Mouse (Mus musculus) embryo, embryonic 9.5 days (tissue): Measurements from ENCODE around the gene Gm49510.
"Not testable (repeated sequence)": the region's sequence is repeated elsewhere in the genome, so short reads cannot be mapped to it uniquely, and the experiment has no call there.

Experiments
- DNase-seq: peaks from one replicate; pipeline ENCODE4 v3.0.0-alpha.2; 2017; ENCODE audit errors: extremely low spot score

Gm49510 gene

GRCm38 (mm10) chr15:78877810-78878390 lies 21.6 kb upstream of the Gm49510 start:
- DNase-seq = no peak

- DNase-seq = not testable (repeated sequence)
Observed at GRCm38 (mm10) chr15:78878792-78879516, 20.5 kb upstream of the Gm49510 start.

- no peak for DNase-seq
Observed at GRCm38 (mm10) chr15:78880432-78880831, 19.0 kb upstream of the Gm49510 start.

GRCm38 (mm10) chr15:78881828-78882227 lies 17.6 kb upstream of the Gm49510 start:
- no peak for DNase-seq

- peak; percentile 49 for DNase-seq
Observed at GRCm38 (mm10) chr15:78889401-78889853, 10.0 kb upstream of the Gm49510 start.

- no peak for DNase-seq
Observed at GRCm38 (mm10) chr15:78892440-78892839, 7.0 kb upstream of the Gm49510 start.

GRCm38 (mm10) chr15:78894726-78895125 lies 4.7 kb upstream of the Gm49510 start:
- no peak for DNase-seq

- no peak for DNase-seq
Observed at GRCm38 (mm10) chr15:78895741-78896140, 3.7 kb upstream of the Gm49510 start.

GRCm38 (mm10) chr15:78896149-78896548 lies 3.3 kb upstream of the Gm49510 start:
- DNase-seq = no peak

- DNase-seq = no peak
Observed at GRCm38 (mm10) chr15:78897488-78897887, 2.0 kb upstream of the Gm49510 start.

- DNase-seq = no peak
Observed at GRCm38 (mm10) chr15:78898507-78899001, 913 bp upstream of the Gm49510 start.

GRCm38 (mm10) chr15:78899740-78900584 lies 495 bp downstream of the Gm49510 start, which contains the start of gene Sh3bp1:
Gene Sh3bp1 (plus strand): TSS chr15:78899768.
- peak; percentile 74 for DNase-seq

GRCm38 (mm10) chr15:78900585-78901421 lies 1.3 kb downstream of the Gm49510 start:
- no peak for DNase-seq

- DNase-seq = no peak
Observed at GRCm38 (mm10) chr15:78901422-78901789, 1.9 kb downstream of the Gm49510 start.

- peak; percentile 78 for DNase-seq
Observed at GRCm38 (mm10) chr15:78903243-78903642, 3.8 kb downstream of the Gm49510 start.

GRCm38 (mm10) chr15:78908399-78908798 lies 8.9 kb downstream of the Gm49510 start:
- DNase-seq = no peak

GRCm38 (mm10) chr15:78908982-78909381 lies 9.5 kb downstream of the Gm49510 start:
- no peak for DNase-seq

- DNase-seq = no peak
Observed at GRCm38 (mm10) chr15:78912040-78912439, 12.6 kb downstream of the Gm49510 start.

- peak; percentile 97 for DNase-seq
Observed at GRCm38 (mm10) chr15:78913632-78914090, 14.2 kb downstream of the Gm49510 start, which contains the start of gene Pdxp. Gene Pdxp (plus strand): TSS chr15:78913919.

- peak; percentile 51 for DNase-seq
Observed at GRCm38 (mm10) chr15:78914091-78914822, 14.8 kb downstream of the Gm49510 start.
